Mouse (Mus musculus) G1E (cell line): ENCODE results near the gene Dcun1d2.

Experiments
- CTCF ChIP-seq: IDR thresholded peaks from 2 replicates; pipeline ENCODE4 v1.5.1; 2012; ENCODE audit warnings: low read depth, low read length, inconsistent platforms, mixed read lengths
- GATA1 ChIP-seq: IDR thresholded peaks from 2 replicates; pipeline ENCODE4 v1.6.1; 2012; ENCODE audit warnings: borderline replicate concordance, low read length, inconsistent platforms, mixed read lengths
- POLR2AphosphoS5 ChIP-seq: IDR thresholded peaks from 2 replicates; pipeline ENCODE4 v1.6.1; 2012; ENCODE audit warnings: low read depth, low read length, inconsistent platforms; ENCODE audit not compliant: insufficient replicate concordance

DNA sequence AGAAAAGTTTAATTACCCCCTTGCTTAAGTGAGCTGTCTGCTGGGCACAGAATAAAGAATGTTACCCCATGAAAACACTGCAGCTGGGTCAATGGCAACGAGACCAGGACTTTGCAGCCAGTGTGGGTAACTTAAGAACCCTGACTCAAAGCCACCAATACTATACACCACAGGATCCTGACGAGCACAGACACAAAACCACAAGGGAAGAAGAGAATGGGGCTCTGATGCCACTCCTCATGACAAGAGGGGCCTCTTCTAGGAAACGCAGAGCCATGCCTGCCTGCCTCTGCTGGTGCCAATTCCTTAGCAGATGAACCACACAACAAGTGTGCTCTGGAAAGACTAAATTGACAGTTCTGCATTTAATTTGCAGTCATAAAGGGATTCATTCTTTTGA, 24.6 kb downstream of the Dcun1d2 start:
- no peak for TF ChIP-seq CTCF
- no peak for TF ChIP-seq POLR2AphosphoS5
- no peak for TF ChIP-seq GATA1
